Mouse (Mus musculus): Measurements from ENCODE around the gene Ankrd60.

GRCm38 (mm10) chr2:173608020-173608958, 30.1 kb upstream of the Ankrd60 start:
- no peak for TF ChIP-seq CTCF (IDR thresholded peaks at IDR 0.05; ENCODE audit: low read depth, low read length)
- no peak for TF ChIP-seq POLR2A (IDR thresholded peaks at IDR 0.05; ENCODE audit: borderline replicate concordance, low read depth, low read length)
